Mouse (Mus musculus) midbrain, embryonic 16.5 days (tissue): ENCODE data around the gene Clmp. TPM values are rescaled to one million over a fixed set of nuclear protein-coding genes. Genes with fewer than 3 reads are reported as not detected.

Experiments
- ATAC-seq: fragments of 200-750 bp; cut with Nextera tagmentation; 2 replicates; pipeline ENCODE4 v1.8.0; 2017; ENCODE audit warnings: moderate TSS enrichment
- H3K27ac ChIP-seq: fragments of 300-500 bp; sonication (generic); 2 replicates; pipeline ENCODE4 v1.5.1; 2014; ENCODE audit warnings: mild to moderate bottlenecking, low read length, mixed read lengths
- H3K27me3 ChIP-seq: fragments of 300-500 bp; sonication (generic); 2 replicates; pipeline ENCODE4 v1.6.1; 2014; ENCODE audit warnings: low read depth, low read length, mixed read lengths; ENCODE audit not compliant: control insufficient read depth, insufficient read depth
- H3K36me3 ChIP-seq: fragments of 300-500 bp; sonication (generic); 2 replicates; pipeline ENCODE4 v1.6.1; 2014; ENCODE audit warnings: mild to moderate bottlenecking, low read length, moderate library complexity, mixed read lengths; ENCODE audit not compliant: control insufficient read depth, insufficient read depth
- H3K4me1 ChIP-seq: fragments of 300-500 bp; sonication (generic); 2 replicates; pipeline ENCODE4 v1.6.1; 2014; ENCODE audit warnings: mild to moderate bottlenecking, low read length, mixed read lengths; ENCODE audit not compliant: control insufficient read depth, insufficient read depth
- H3K4me2 ChIP-seq: fragments of 300-500 bp; sonication (generic); 2 replicates; pipeline ENCODE4 v1.6.1; 2014; ENCODE audit warnings: mild to moderate bottlenecking, low read length, mixed read lengths
- H3K4me3 ChIP-seq: fragments of 300-500 bp; sonication (generic); 2 replicates; pipeline ENCODE4 v1.5.1; 2014; ENCODE audit warnings: low read depth, mild to moderate bottlenecking, low read length, moderate library complexity, mixed read lengths
- H3K9ac ChIP-seq: fragments of 300-500 bp; sonication (generic); 2 replicates; pipeline ENCODE4 v1.6.1; 2014; ENCODE audit warnings: low read depth, low read length, mixed read lengths
- H3K9me3 ChIP-seq: fragments of 300-500 bp; sonication (generic); replicated peaks from 2 replicates; pipeline ENCODE4 v1.6.1; 2014; ENCODE audit warnings: mild to moderate bottlenecking, low read length, mixed read lengths; ENCODE audit not compliant: control insufficient read depth, poor library complexity, severe bottlenecking
- WGBS: fragments of 180-500 bp; shearing (Covaris S2); extraction: QIAGEN DNeasy Blood & Tissue Kit; methylation state at CpG from one replicate; pipeline ENCODE4 v1.1.7; 2014; 5-methylcytosine and 5-hydroxymethylcytosine counted together
- polyA plus RNA-seq: library from polyadenylated mRNA; unstranded; fragments of >200 nt; fragmentation: Nextera tagmentation; extraction: Ambion mirVana; gene quantifications from 2 replicates; pipeline ENCODE4 v1.2.1, GENCODE M21; 2015

Gene Clmp
- polyA plus RNA-seq, 1 experiment from 2014 or later: 50.9 TPM

DNA sequence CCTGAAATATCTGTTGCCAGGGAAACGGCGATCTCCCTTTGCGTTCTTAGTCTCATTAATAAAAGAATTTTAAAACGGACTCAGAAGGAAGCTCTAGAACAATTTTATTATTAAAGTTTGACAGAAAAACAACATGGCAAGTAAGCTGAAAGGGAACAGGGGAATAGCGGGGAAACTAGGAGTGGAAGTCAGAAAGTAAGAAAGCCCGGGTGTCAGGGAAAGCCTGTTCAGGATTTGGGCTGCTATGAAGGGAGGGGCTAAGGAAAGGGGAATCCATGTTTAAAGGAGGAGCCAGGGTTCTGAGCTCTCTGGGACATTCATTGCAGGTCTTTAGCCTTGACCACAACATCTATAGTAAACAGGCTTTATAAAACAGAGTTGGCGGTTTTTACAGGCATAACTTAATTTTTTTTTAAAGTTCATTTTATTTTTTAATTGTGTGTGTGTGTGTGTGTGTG, 45.9 kb downstream of the Clmp start:
- Histone ChIP-seq H3K27me3 (no peaks in the 10 kb centered on the region), H3K36me3 (no peaks in the 10 kb centered on the region), H3K9me3 (no peaks in the 10 kb centered on the region), H3K9ac (no peak overlapping the region), H3K27ac (peak overlapping the region; percentile 80), H3K4me2 (peak overlapping the region; percentile 52), H3K4me3 (peak overlapping the region; percentile 26; the same call in 1 of the 2 replicates), H3K4me1 (peaks cover 13% of the 10 kb centered on the region)
- 10% methylated on average over 7 of the region's 7 CpGs for WGBS
- no peak for ATAC-seq

DNA sequence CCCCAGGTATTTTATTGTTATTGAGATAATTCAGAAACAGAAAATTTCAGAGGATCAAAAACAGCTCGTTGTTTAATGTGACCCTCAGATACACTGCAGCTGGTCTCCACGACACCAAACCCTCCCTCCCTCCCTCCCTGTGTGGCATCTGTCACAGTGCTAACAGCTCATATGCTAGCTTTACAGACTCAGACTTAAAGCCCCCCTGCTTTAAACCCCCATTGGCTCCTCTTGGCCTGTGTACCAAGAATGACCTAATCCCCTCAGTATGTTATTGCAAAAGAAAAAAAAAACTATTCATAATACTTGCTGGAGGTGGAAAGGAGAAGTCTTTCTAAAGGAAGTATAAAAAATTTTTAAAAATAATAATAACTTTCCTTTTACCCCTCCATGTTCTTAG, 46.5 kb downstream of the Clmp start:
- Histone ChIP-seq H3K4me2 (no peak overlapping the region), H3K36me3 (no peaks in the 10 kb centered on the region), H3K4me3 (no peak overlapping the region), H3K27me3 (no peaks in the 10 kb centered on the region), H3K27ac (no peak overlapping the region), H3K4me1 (peaks cover 13% of the 10 kb centered on the region), H3K9ac (no peak overlapping the region), H3K9me3 (no peaks in the 10 kb centered on the region)
- no peak for ATAC-seq
- WGBS: 11% methylated on average over 2 of the region's 2 CpGs

DNA sequence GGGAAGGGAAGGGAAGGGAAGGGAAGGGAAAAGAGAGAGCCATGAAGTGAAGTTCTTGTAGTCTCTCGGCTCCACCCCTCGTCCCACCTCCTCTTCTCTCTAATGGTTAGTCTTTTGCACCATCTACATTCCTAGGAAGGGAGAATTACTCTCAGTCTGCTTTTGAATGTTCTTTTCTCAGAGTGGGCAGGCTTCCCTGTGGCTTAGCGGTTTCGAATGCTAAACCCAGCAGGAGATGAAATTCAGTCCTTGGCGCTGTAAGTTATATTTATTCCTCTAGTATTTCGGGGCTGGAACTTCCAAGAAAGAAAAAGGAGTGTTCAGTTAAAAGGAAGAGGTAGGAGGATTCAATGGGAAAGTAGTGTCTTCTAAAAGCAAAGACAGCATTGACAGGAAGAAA, 51.4 kb downstream of the Clmp start:
- Histone ChIP-seq H3K9ac (no peak overlapping the region), H3K27ac (no peak overlapping the region), H3K4me2 (no peak overlapping the region), H3K4me1 (no peaks in the 10 kb centered on the region), H3K36me3 (no peaks in the 10 kb centered on the region), H3K4me3 (no peak overlapping the region), H3K9me3 (no peaks in the 10 kb centered on the region), H3K27me3 (no peaks in the 10 kb centered on the region)
- 75% methylated on average over 6 of the region's 6 CpGs for WGBS
- ATAC-seq: no peak

DNA sequence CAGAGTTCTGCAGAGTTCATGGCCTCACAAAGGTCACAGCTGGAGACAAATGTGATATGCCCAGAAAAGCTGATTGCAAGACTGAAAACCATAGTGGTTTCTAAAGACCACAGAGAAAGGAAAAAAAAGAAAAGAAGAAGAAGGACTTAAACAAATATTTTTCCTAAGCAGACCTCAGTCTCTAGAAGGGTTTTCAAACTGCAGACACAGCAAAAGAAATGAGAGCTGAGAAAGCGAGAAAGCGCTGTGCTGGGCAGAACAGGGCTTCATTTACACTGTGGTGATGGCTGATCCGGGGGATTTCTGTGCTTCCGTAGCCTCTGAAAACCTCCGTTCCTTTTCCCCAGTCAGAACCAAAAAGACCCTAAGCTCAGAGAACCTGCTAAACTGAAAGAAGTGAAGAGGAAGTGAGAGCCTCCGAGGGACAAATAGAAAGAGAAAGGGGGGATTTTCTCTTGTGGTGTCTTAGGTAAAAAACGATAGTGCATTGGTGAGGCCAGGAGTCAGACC, 57.8 kb downstream of the Clmp start:
- H3K9ac ChIP-seq: no peak overlapping the region
- H3K9me3 ChIP-seq: no peaks in the 10 kb centered on the region
- H3K4me2 ChIP-seq: no peak overlapping the region
- WGBS: 55% methylated on average over 7 of the region's 7 CpGs
- peaks cover 9% of the 10 kb centered on the region for H3K4me1 ChIP-seq
- H3K36me3 ChIP-seq: no peaks in the 10 kb centered on the region
- ATAC-seq: no peak
- no peak overlapping the region for H3K4me3 ChIP-seq
- H3K27me3 ChIP-seq: no peaks in the 10 kb centered on the region
- H3K27ac ChIP-seq: no peak overlapping the region; the same call in 1 of the 2 replicates

DNA sequence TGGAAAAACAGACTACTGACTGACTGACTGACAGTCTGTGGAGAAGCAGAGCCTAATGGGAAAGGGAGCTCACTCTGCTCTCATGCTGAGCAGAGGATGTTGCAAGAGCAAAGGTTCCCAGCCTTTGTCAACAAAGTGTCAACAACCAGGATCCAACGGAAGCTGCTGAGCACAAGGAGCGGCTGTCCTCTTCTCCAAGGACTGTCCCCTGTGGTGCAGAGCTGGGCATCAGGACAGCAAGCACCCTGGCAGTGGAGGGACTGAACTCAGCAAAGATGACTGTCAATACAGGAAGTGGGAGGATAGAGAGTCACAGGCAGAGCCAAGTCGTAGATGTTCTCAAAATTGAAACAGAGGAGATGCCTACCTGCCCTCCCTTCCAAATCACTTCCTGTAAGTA, 58.5 kb downstream of the Clmp start:
- no peak overlapping the region for H3K4me3 ChIP-seq
- no peaks in the 10 kb centered on the region for H3K9me3 ChIP-seq
- H3K4me1 ChIP-seq: peaks cover 9% of the 10 kb centered on the region
- 0 out of 2 replicates have a peak overlapping the region, but pooled peaks have one; percentile 1 for H3K27ac ChIP-seq
- 59% methylated on average over 3 of the region's 3 CpGs for WGBS
- ATAC-seq: no peak
- H3K27me3 ChIP-seq: no peaks in the 10 kb centered on the region
- no peak overlapping the region for H3K4me2 ChIP-seq
- H3K9ac ChIP-seq: no peak overlapping the region
- H3K36me3 ChIP-seq: no peaks in the 10 kb centered on the region

DNA sequence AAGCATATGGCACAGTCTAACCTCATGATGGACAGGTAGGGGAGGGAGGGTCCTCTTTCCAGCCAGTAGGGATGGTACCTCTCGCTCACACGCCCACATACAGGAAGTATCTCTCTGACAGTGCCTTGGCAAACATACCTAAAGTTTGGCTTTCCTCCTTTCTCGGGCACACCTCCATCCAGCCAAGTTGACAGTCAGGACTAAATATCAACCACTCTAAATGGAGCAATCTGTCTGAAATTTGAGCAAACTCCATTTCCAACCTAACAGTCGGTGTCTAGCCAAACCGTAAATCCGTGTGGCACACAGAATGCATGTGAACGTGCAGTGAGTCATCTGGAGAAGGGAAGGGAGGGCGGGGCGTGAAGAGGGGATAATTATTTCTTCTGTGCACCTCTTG, 61.0 kb downstream of the Clmp start:
- no peaks in the 10 kb centered on the region for H3K27me3 ChIP-seq
- ATAC-seq: no peak
- H3K4me2 ChIP-seq: no peak overlapping the region
- peaks cover 9% of the 10 kb centered on the region for H3K4me1 ChIP-seq
- WGBS: 84% methylated on average over 9 of the region's 9 CpGs
- no peak overlapping the region for H3K9ac ChIP-seq
- no peaks in the 10 kb centered on the region for H3K36me3 ChIP-seq
- no peak overlapping the region for H3K27ac ChIP-seq
- no peaks in the 10 kb centered on the region for H3K9me3 ChIP-seq
- H3K4me3 ChIP-seq: no peak overlapping the region

DNA sequence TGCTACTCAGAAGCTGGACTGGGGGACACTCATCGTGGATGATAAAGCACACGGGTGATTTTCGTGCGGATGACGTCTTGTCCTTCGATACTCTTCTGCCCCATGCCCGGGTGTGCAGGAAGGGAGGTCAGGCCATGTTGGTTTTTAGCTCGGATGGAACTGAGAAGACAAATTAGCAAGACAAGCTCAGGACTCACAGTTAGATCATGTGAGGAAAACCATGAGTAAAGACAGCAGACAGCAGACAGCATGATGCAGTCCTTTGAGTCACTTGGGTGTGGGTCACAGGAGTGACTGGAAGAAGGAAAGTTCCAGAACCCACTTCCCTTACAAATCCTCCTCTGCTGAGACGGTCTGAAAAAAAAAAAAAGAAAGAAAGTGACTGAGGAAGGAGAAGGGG, 61.5 kb downstream of the Clmp start:
- no peak for ATAC-seq
- H3K4me2 ChIP-seq: no peak overlapping the region
- H3K9ac ChIP-seq: no peak overlapping the region
- H3K36me3 ChIP-seq: no peaks in the 10 kb centered on the region
- no peak overlapping the region for H3K4me3 ChIP-seq
- WGBS: 79% methylated on average over 9 of the region's 9 CpGs
- H3K4me1 ChIP-seq: peaks cover 9% of the 10 kb centered on the region
- H3K27me3 ChIP-seq: no peaks in the 10 kb centered on the region
- no peak overlapping the region for H3K27ac ChIP-seq
- no peaks in the 10 kb centered on the region for H3K9me3 ChIP-seq

DNA sequence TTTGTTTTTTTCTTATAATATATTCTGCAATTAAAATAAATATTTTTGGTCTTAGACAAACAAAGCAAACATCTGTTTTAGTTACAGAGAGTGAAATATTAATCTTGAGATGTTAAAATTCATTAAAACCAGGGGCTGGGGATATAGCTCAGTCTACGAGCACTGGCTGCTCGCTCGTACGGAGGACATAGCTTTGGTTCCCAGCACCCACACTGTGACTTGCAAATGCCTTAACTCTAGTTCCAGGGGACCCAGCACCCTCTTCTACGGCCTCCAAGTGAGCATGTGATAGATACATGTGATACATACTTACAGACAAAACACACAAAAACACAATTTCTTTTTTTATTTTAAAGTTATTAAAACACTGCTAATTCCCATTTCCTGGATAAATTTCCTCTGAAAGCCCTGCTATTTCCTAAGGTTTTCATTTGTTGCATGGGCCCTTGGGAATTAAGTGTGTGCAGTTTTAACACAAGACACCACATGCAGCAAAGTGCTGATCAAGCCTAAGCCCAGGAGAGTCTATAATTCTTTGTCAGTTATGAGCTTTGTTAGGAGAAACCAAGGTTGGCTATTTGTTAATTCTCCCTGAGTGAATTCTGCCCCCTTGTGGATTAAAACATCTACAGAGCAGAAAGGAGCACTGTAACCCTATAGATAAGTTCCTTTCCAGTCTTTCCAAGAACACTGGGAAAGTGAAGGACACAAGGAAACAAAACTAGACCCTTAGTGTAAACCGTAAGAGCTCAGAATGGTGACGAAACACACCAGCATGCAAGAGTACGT, 64.3 kb downstream of the Clmp start:
- WGBS: 73% methylated on average over 8 of the region's 8 CpGs
- H3K4me2 ChIP-seq: no peak overlapping the region

DNA sequence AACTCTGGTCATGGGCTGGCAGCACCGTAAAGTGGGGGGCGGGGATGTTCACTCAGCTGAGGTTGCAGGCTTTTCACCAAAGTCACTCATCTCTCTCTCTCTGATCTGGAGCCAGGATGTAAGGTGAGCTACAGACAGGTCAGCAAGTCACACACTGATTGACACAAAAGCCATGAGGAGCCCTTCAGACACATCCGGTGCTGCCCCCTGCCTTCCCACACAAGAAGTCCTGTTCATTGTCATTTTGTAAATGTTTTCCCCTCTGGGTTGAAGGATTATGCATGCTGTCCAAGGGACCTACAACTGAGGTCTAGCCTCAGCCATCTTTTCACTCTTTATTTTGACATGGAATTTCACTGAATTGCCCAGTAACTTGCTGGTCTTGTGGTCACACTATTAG, 66.0 kb downstream of the Clmp start:
- 35% methylated on average over 3 of the region's 3 CpGs for WGBS
- H3K4me1 ChIP-seq: peaks cover 3% of the 10 kb centered on the region
- no peak overlapping the region for H3K4me2 ChIP-seq
- H3K4me3 ChIP-seq: no peak overlapping the region
- no peaks in the 10 kb centered on the region for H3K36me3 ChIP-seq
- H3K27ac ChIP-seq: no peak overlapping the region
- H3K9me3 ChIP-seq: no peaks in the 10 kb centered on the region
- ATAC-seq: no peak
- no peaks in the 10 kb centered on the region for H3K27me3 ChIP-seq
- H3K9ac ChIP-seq: no peak overlapping the region

More for the DNA sequence above, 64.3 kb downstream of the Clmp start:
- Histone ChIP-seq H3K4me3 (no peak overlapping the region), H3K9ac (no peak overlapping the region), H3K4me1 (no peaks in the 10 kb centered on the region; the same call in 1 of the 2 replicates), H3K9me3 (no peaks in the 10 kb centered on the region), H3K27ac (no peak overlapping the region), H3K36me3 (no peaks in the 10 kb centered on the region), H3K27me3 (no peaks in the 10 kb centered on the region)
- peak; percentile 59; the same call in 1 of the 2 replicates for ATAC-seq
